Mouse (Mus musculus) megakaryocyte progenitor cell, adult 5-6 weeks (primary cell): ENCODE results near the gene Mef2b. TPM values are rescaled to one million over a fixed set of nuclear protein-coding genes. Genes with fewer than 3 reads are reported as not detected.

Experiments
- ATAC-seq: replicated peaks from 2 replicates; pipeline ENCODE4 v1.8.0; 2016; ENCODE audit warnings: mild to moderate bottlenecking, moderate TSS enrichment, inconsistent platforms; ENCODE audit not compliant: poor library complexity
- total RNA-seq, 2 experiments: library from RNA; stranded (forward) in 1 of 2; stranded (reverse) in 1 of 2; fragments of 157-497, 149-512 nt in 1 of 2; fragments of 200-1000 nt in 1 of 2; gene quantifications; 2 replicates each; pipeline versions ENCODE4 v1.2.3 to v1.2.4; 2015 to 2017

Mef2b gene
- total RNA-seq, 2 experiments from 2014 or later = not detected

DNA sequence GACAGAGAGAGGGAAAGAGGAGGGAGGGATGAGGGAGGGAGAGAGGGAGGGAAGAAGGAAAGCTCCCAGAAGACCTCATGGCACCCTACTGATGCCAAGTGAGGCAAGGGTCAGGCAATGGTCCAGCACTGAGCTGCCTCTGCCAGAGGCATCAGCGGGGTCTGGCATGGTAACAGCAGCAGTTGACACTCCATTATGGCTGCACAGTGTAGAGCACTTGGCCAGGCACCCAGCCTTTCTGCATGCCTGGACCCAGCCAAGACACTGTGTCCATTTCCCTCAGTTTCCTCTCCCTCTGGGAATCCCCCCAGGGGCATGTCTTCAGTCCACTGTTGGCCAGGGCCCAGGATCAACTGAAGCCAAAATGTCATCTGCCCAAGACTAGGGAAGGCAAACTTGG, 77.1 kb downstream of the Mef2b start:
- no peak for ATAC-seq

Other genes starting within 250 kb of the Mef2b start
- 0.49 and 0.52 TPM in 2 replicates for gene Tssk6, start 237.5 kb upstream of the Mef2b start, total RNA-seq (2015)
- 0.08 and 0.57 TPM in 2 replicates for gene Tssk6, start 237.5 kb upstream of the Mef2b start, total RNA-seq (2017)
- 48.2 and 51.8 TPM in 2 replicates for gene Ndufa13, start 237.2 kb upstream of the Mef2b start, total RNA-seq (2015)
- 99.5 and 114 TPM in 2 replicates for gene Ndufa13, start 237.2 kb upstream of the Mef2b start, total RNA-seq (2017)
- gene Yjefn3, start 237.0 kb upstream of the Mef2b start, total RNA-seq (2015) = not detected in 2 replicates
- 0.37 TPM in 1 of 2 replicates, not detected in the other for gene Yjefn3, start 237.0 kb upstream of the Mef2b start, total RNA-seq (2017)
- gene Gatad2a, start 143.3 kb upstream of the Mef2b start, total RNA-seq (2015) = 71.4 and 75.1 TPM in 2 replicates
- 54.0 and 68.3 TPM in 2 replicates for gene Gatad2a, start 143.3 kb upstream of the Mef2b start, total RNA-seq (2017)
- gene Mau2, start 97.0 kb upstream of the Mef2b start, total RNA-seq (2015) = 24.0 and 24.6 TPM in 2 replicates
- 24.0 and 26.7 TPM in 2 replicates for gene Mau2, start 97.0 kb upstream of the Mef2b start, total RNA-seq (2017)
- 8.4 and 11.4 TPM in 2 replicates for gene Sugp1, start 96.9 kb upstream of the Mef2b start, total RNA-seq (2015)
- 22.2 and 32.1 TPM in 2 replicates for gene Sugp1, start 96.9 kb upstream of the Mef2b start, total RNA-seq (2017)
- 0.54 TPM in 1 of 2 replicates, not detected in the other for gene Tm6sf2, start 66.8 kb upstream of the Mef2b start, total RNA-seq (2015)
- not detected in 2 replicates for gene Tm6sf2, start 66.8 kb upstream of the Mef2b start, total RNA-seq (2017)
- gene Hapln4, start 56.3 kb upstream of the Mef2b start, total RNA-seq (2015) = not detected in 2 replicates
- not detected in 2 replicates for gene Hapln4, start 56.3 kb upstream of the Mef2b start, total RNA-seq (2017)
- not detected in 2 replicates for gene Ncan, start 18.8 kb upstream of the Mef2b start, total RNA-seq (2015)
- not detected in 2 replicates for gene Ncan, start 18.8 kb upstream of the Mef2b start, total RNA-seq (2017)
- 38.4 and 45.6 TPM in 2 replicates for gene Nr2c2ap, start 8.4 kb upstream of the Mef2b start, total RNA-seq (2015)
- gene Nr2c2ap, start 8.4 kb upstream of the Mef2b start, total RNA-seq (2017) = 11.6 and 13.2 TPM in 2 replicates
- gene Rfxank, start 557 bp upstream of the Mef2b start, total RNA-seq (2015) = 8.0 and 8.5 TPM in 2 replicates
- gene Rfxank, start 557 bp upstream of the Mef2b start, total RNA-seq (2017) = 5.7 and 5.9 TPM in 2 replicates
- gene Borcs8, start 212 bp upstream of the Mef2b start, total RNA-seq (2015) = 42.0 and 43.3 TPM in 2 replicates
- 32.0 and 35.2 TPM in 2 replicates for gene Borcs8, start 212 bp upstream of the Mef2b start, total RNA-seq (2017)
- gene Tmem161a, start 32.6 kb downstream of the Mef2b start, total RNA-seq (2015) = 9.0 and 16.0 TPM in 2 replicates
- 11.2 and 11.3 TPM in 2 replicates for gene Tmem161a, start 32.6 kb downstream of the Mef2b start, total RNA-seq (2017)
- 2.5 and 2.8 TPM in 2 replicates for gene Slc25a42, start 72.6 kb downstream of the Mef2b start, total RNA-seq (2015)
- gene Slc25a42, start 72.6 kb downstream of the Mef2b start, total RNA-seq (2017) = 1.4 and 2.4 TPM in 2 replicates
- 32.2 and 53.8 TPM in 2 replicates for gene Sugp2, start 94.5 kb downstream of the Mef2b start, total RNA-seq (2015)
- 44.2 and 45.7 TPM in 2 replicates for gene Sugp2, start 94.5 kb downstream of the Mef2b start, total RNA-seq (2017)
- gene Armc6, start 94.8 kb downstream of the Mef2b start, total RNA-seq (2015) = 7.1 and 9.2 TPM in 2 replicates
- 3.2 and 5.3 TPM in 2 replicates for gene Armc6, start 94.8 kb downstream of the Mef2b start, total RNA-seq (2017)
- 4.2 and 5.8 TPM in 2 replicates for gene Homer3, start 143.1 kb downstream of the Mef2b start, total RNA-seq (2015)
- 8.9 and 9.9 TPM in 2 replicates for gene Homer3, start 143.1 kb downstream of the Mef2b start, total RNA-seq (2017)
- 42.7 and 44.7 TPM in 2 replicates for gene Ddx49, start 162.8 kb downstream of the Mef2b start, total RNA-seq (2015)
- 163 and 172 TPM in 2 replicates for gene Ddx49, start 162.8 kb downstream of the Mef2b start, total RNA-seq (2017)
- gene Cope, start 162.8 kb downstream of the Mef2b start, total RNA-seq (2015) = 214 and 223 TPM in 2 replicates
- 129 and 151 TPM in 2 replicates for gene Cope, start 162.8 kb downstream of the Mef2b start, total RNA-seq (2017)
- gene Cers1, start 176.1 kb downstream of the Mef2b start, total RNA-seq (2015) = not detected in 2 replicates
- not detected in 2 replicates for gene Cers1, start 176.1 kb downstream of the Mef2b start, total RNA-seq (2017)
- gene Gdf1, start 190.1 kb downstream of the Mef2b start, total RNA-seq (2015) = not detected in 2 replicates
- gene Gdf1, start 190.1 kb downstream of the Mef2b start, total RNA-seq (2017) = not detected in 2 replicates
- 13.9 and 15.3 TPM in 2 replicates for gene Upf1, start 213.6 kb downstream of the Mef2b start, total RNA-seq (2015)
- gene Upf1, start 213.6 kb downstream of the Mef2b start, total RNA-seq (2017) = 32.3 and 32.5 TPM in 2 replicates
- not detected in 2 replicates for gene Comp, start 233.8 kb downstream of the Mef2b start, total RNA-seq (2015)
- gene Comp, start 233.8 kb downstream of the Mef2b start, total RNA-seq (2017) = 0.07 TPM in 1 of 2 replicates, not detected in the other